Comparison of ENCODE assay signal across 10 mouse cellular contexts in the genomic region with DNA sequence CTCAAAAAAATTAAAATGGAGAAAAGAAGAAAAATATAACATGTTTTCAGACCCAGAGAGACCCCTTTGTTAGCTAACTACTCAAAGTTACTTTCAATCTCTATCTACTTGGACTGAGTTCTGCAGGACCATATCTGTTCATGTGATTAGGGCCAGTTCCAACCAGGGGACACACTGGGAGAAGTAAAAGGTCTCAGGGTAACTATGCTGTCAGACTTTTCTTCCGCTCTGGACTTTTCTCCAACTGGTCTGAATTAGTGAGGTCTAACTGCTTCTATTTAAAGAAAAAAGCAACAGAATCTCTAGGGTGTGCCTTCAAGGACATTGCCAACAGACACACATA. TPM values are rescaled to one million over a fixed set of nuclear protein-coding genes. Genes with fewer than 3 reads are reported as not detected.
DNase-seq lines count a peak whose midpoint lies in the region; ATAC-seq lines count a peak whose summit lies in the region.
"Had no signal": no experiment of that assay in that cellular context is flagged by ENCODE, and none has a peak within 500 bp of the region (broad histone marks: within the 10 kb centered on the region; RNA-seq: fewer than 3 reads in every experiment).

No protein-coding gene starts in this region.

- no peaks in the 10 kb centered on the region for H3K27me3 ChIP-seq in heart, embryonic 12.5 days (replicated peaks)
- no peaks in the 10 kb centered on the region for H3K27me3 ChIP-seq in lung, embryonic 15.5 days
- H3K27me3 ChIP-seq in hindbrain, embryonic 12.5 days, result no peaks in the 10 kb centered on the region; the same call in 1 of the 2 replicates
- no peaks in the 10 kb centered on the region for H3K27me3 ChIP-seq in stomach, embryonic 14.5 days (ENCODE audit: control insufficient read depth, insufficient read depth, low read length)
- H3K27me3 ChIP-seq: CH12.LX had no signal

- no peak overlapping the region for H3K4me2 ChIP-seq in heart, embryonic 12.5 days
- peak overlapping the region; percentile 25 for H3K4me2 ChIP-seq in lung, embryonic 15.5 days
- H3K4me2 ChIP-seq in hindbrain, embryonic 12.5 days (replicated peaks), result no peak overlapping the region
- H3K4me2 ChIP-seq in stomach, embryonic 14.5 days (replicated peaks; ENCODE audit: low read depth, low read length), result no peak overlapping the region

- peaks cover 3% of the 10 kb centered on the region; the same call in 1 of the 2 replicates for H3K9me3 ChIP-seq in heart, embryonic 12.5 days (replicated peaks)
- no peaks in the 10 kb centered on the region for H3K9me3 ChIP-seq in lung, embryonic 15.5 days
- no peaks in the 10 kb centered on the region for H3K9me3 ChIP-seq in hindbrain, embryonic 12.5 days (replicated peaks)
- no peaks in the 10 kb centered on the region for H3K9me3 ChIP-seq in stomach, embryonic 14.5 days (ENCODE audit: control insufficient read depth, low read depth, low read length)

- H3K4me1 ChIP-seq in heart, embryonic 12.5 days (replicated peaks), result peaks cover 29% of the 10 kb centered on the region
- H3K4me1 ChIP-seq in lung, embryonic 15.5 days, result peaks cover 20% of the 10 kb centered on the region
- peaks cover 21% of the 10 kb centered on the region for H3K4me1 ChIP-seq in hindbrain, embryonic 12.5 days
- peaks cover 16% of the 10 kb centered on the region for H3K4me1 ChIP-seq in stomach, embryonic 14.5 days (ENCODE audit: control insufficient read depth, insufficient read depth, low read length)

- 44% methylated on average over 1 of the region's 1 CpGs for WGBS in heart, embryonic 12.5 days
- 31% methylated on average over 1 of the region's 1 CpGs for WGBS in lung, embryonic 15.5 days
- WGBS in hindbrain, embryonic 12.5 days, result 65% methylated on average over 1 of the region's 1 CpGs
- 68% methylated on average over 1 of the region's 1 CpGs for WGBS in stomach, embryonic 14.5 days

- no peak for DNase-seq in heart, adult 18-20 months
- no peak for DNase-seq in lung, postnatal 25 days (ENCODE audit: low spot score)
- no peak for DNase-seq in right cerebral cortex, postnatal 36 days (ENCODE audit: low spot score in 2 of 2)
- DNase-seq in cerebellum, adult 8-10 months, result no peak
- DNase-seq: layer of hippocampus, adult 9-11 months had no signal

- no peak overlapping the region for H3K9ac ChIP-seq in heart, embryonic 12.5 days
- H3K9ac ChIP-seq in lung, embryonic 15.5 days, result no peak overlapping the region
- no peak overlapping the region for H3K9ac ChIP-seq in hindbrain, embryonic 12.5 days
- H3K9ac ChIP-seq in stomach, embryonic 14.5 days (replicated peaks; ENCODE audit: low read depth, low read length), result no peak overlapping the region

- no peaks in the 10 kb centered on the region for H3K36me3 ChIP-seq in heart, embryonic 12.5 days
- no peaks in the 10 kb centered on the region for H3K36me3 ChIP-seq in lung, embryonic 15.5 days
- H3K36me3 ChIP-seq in hindbrain, embryonic 12.5 days, result no peaks in the 10 kb centered on the region
- no peaks in the 10 kb centered on the region for H3K36me3 ChIP-seq in stomach, embryonic 14.5 days (ENCODE audit: control insufficient read depth, insufficient read depth, low read length)

- H3K4me3 ChIP-seq in heart, embryonic 12.5 days, result no peak overlapping the region
- H3K4me3 ChIP-seq in lung, embryonic 15.5 days, result no peak overlapping the region
- no peak overlapping the region for H3K4me3 ChIP-seq in hindbrain, embryonic 12.5 days
- H3K4me3 ChIP-seq in stomach, embryonic 14.5 days (ENCODE audit: low read depth, low read length), result no peak overlapping the region

- peak overlapping the region; percentile 86 for H3K27ac ChIP-seq in heart, embryonic 12.5 days (ENCODE audit: poor library complexity, severe bottlenecking)
- peak overlapping the region; percentile 94 for H3K27ac ChIP-seq in lung, embryonic 15.5 days
- peak overlapping the region; percentile 90 for H3K27ac ChIP-seq in hindbrain, embryonic 12.5 days
- H3K27ac ChIP-seq in stomach, embryonic 14.5 days (ENCODE audit: low read length), result peak overlapping the region; percentile 74

- ATAC-seq in heart, embryonic 12.5 days (ENCODE audit: insufficient number of reproducible peaks, low FRiP score), result no peak; the same call in 1 of the 2 replicates
- ATAC-seq in lung, embryonic 15.5 days (ENCODE audit: borderline replicate concordance, extremely low read depth, low FRiP score, low TSS enrichment), result no peak
- ATAC-seq in hindbrain, embryonic 12.5 days (ENCODE audit: low FRiP score), result no peak
- no peak for ATAC-seq in stomach, embryonic 14.5 days (ENCODE audit: insufficient number of reproducible peaks, insufficient read depth, low FRiP score, low read depth)

RNA-seq across cellular contexts. Expression of gene Sertad4, which starts 33.3 kb away (rescaled TPM):
- polyA plus RNA-seq in heart, embryonic 12.5 days (2016; fragmentation: Nextera tagmentation; extraction: Ambion mirVana), result 18.1 and 18.8 TPM in 2 replicates
- 1 to 10 TPM; 2.4 to 2.8 TPM for total RNA-seq in heart, adult 18-20 months (2021)
- 18.9 and 20.9 TPM in 2 replicates for polyA plus RNA-seq in lung, embryonic 15.5 days (2015; fragmentation: Nextera tagmentation; extraction: Ambion mirVana)
- polyA plus RNA-seq in hindbrain, embryonic 12.5 days (2016; fragmentation: Nextera tagmentation; extraction: Ambion mirVana), result 40.9 and 49.9 TPM in 2 replicates
- 21.5 and 27.2 TPM in 2 replicates for polyA plus RNA-seq in stomach, embryonic 14.5 days (2014; fragmentation: Nextera tagmentation; extraction: Ambion mirVana)
- total RNA-seq: CH12.LX had no signal

RNA-seq across cellular contexts. Expression of gene Hhat, which starts 51.3 kb away (rescaled TPM):
- polyA plus RNA-seq in heart, embryonic 12.5 days (2016; fragmentation: Nextera tagmentation; extraction: Ambion mirVana), result 6.7 and 10.2 TPM in 2 replicates
- total RNA-seq in heart, adult 18-20 months (2021), result 1 to 10 TPM; 1.6 to 3.3 TPM
- polyA plus RNA-seq in lung, embryonic 15.5 days (2015; fragmentation: Nextera tagmentation; extraction: Ambion mirVana), result 10.7 TPM in 2 replicates
- 5.9 and 7.8 TPM in 2 replicates for polyA plus RNA-seq in hindbrain, embryonic 12.5 days (2016; fragmentation: Nextera tagmentation; extraction: Ambion mirVana)
- 11.1 and 14.2 TPM in 2 replicates for polyA plus RNA-seq in stomach, embryonic 14.5 days (2014; fragmentation: Nextera tagmentation; extraction: Ambion mirVana)
